Mouse (Mus musculus): Measurements from ENCODE around the gene Ngef.

GRCm38 (mm10) chr1:87573261-87573660, 409 bp downstream of the Ngef start:
- TF ChIP-seq MAFK (IDR thresholded peaks at IDR 0.05; ENCODE audit: borderline replicate concordance, low read depth, low read length) (no peak), USF2 (IDR thresholded peaks at IDR 0.05; ENCODE audit: borderline replicate concordance in 1 of 2, insufficient read depth in 1 of 2, low read depth in 1 of 2, low read length in 2 of 2) (no peak), MAX (IDR thresholded peaks at IDR 0.05; ENCODE audit: low read length) (no peak), USF1 (IDR thresholded peaks at IDR 0.05; ENCODE audit: low read depth, low read length) (no peak), CTCF (IDR thresholded peaks at IDR 0.05 in 2 of 3, conservative IDR thresholded peaks at IDR 0.05 in 1 of 3; ENCODE audit: control insufficient read depth in 1 of 3, insufficient read depth in 1 of 3, low read depth in 2 of 3, low read length in 3 of 3, poor library complexity in 1 of 3, severe bottlenecking in 1 of 3) (no peak), POLR2AphosphoS5 (IDR thresholded peaks at IDR 0.05; ENCODE audit: borderline replicate concordance, low read depth, low read length) (no peak)

Measured in MEL (cell line).